Mouse (Mus musculus): Measurements from ENCODE around the gene Rad54l.
A peak's percentile ranks its signal among the peaks of the same experiment; 100 is the strongest.

The Rad54l gene

GRCm38 (mm10) chr4:116140801-116141574, 17.5 kb upstream of the Rad54l start:
- no peak for DNase-seq (ENCODE audit: low spot score in 2 of 2)

- peak in 1 of 2 experiments; percentile 27 for DNase-seq (ENCODE audit: low spot score in 2 of 2)
Measured at GRCm38 (mm10) chr4:116137421-116137996, 14.0 kb upstream of the Rad54l start.

GRCm38 (mm10) chr4:116134990-116135389, 11.5 kb upstream of the Rad54l start:
- DNase-seq (ENCODE audit: low spot score in 2 of 2): no peak

- DNase-seq (ENCODE audit: low spot score in 2 of 2): no peak
Measured at GRCm38 (mm10) chr4:116133126-116133525, 9.6 kb upstream of the Rad54l start.

GRCm38 (mm10) chr4:116127956-116128355, 4.5 kb upstream of the Rad54l start:
- no peak for DNase-seq (ENCODE audit: low spot score in 2 of 2)

- no peak for DNase-seq (ENCODE audit: low spot score in 2 of 2)
Measured at GRCm38 (mm10) chr4:116125803-116126386, 2.4 kb upstream of the Rad54l start.

GRCm38 (mm10) chr4:116122762-116123161, 728 bp downstream of the Rad54l start:
- DNase-seq (ENCODE audit: low spot score in 2 of 2): no peak

GRCm38 (mm10) chr4:116111486-116111885, 12.0 kb downstream of the Rad54l start:
- no peak for DNase-seq (ENCODE audit: low spot score in 2 of 2)

GRCm38 (mm10) chr4:116110695-116111094, 12.8 kb downstream of the Rad54l start:
- no peak for DNase-seq (ENCODE audit: low spot score in 2 of 2)

GRCm38 (mm10) chr4:116105278-116105677, 18.2 kb downstream of the Rad54l start:
- DNase-seq (ENCODE audit: low spot score in 2 of 2): no peak

- no peak for DNase-seq (ENCODE audit: low spot score in 2 of 2)
Measured at GRCm38 (mm10) chr4:116100959-116101358, 22.5 kb downstream of the Rad54l start.

GRCm38 (mm10) chr4:116097211-116097610, 26.3 kb downstream of the Rad54l start:
- DNase-seq (ENCODE audit: low spot score in 2 of 2): no peak

GRCm38 (mm10) chr4:116096291-116096690, 27.2 kb downstream of the Rad54l start:
- DNase-seq (ENCODE audit: low spot score in 2 of 2): no peak

GRCm38 (mm10) chr4:116088510-116089249, 34.8 kb downstream of the Rad54l start:
- DNase-seq (ENCODE audit: low spot score in 2 of 2): no peak

GRCm38 (mm10) chr4:116077240-116078095, 46.0 kb downstream of the Rad54l start:
- no peak for DNase-seq (ENCODE audit: low spot score in 2 of 2)

GRCm38 (mm10) chr4:116076369-116077231, 46.9 kb downstream of the Rad54l start:
- DNase-seq (ENCODE audit: low spot score in 2 of 2): peak; percentile 34 to 41

- DNase-seq (ENCODE audit: low spot score in 2 of 2): peak; percentile 69 to 74
Measured at GRCm38 (mm10) chr4:116075631-116076368, 47.7 kb downstream of the Rad54l start.

- DNase-seq (ENCODE audit: low spot score in 2 of 2): peak; percentile 90 to 96
Measured at GRCm38 (mm10) chr4:116074861-116075620, 48.4 kb downstream of the Rad54l start, which contains the start of the genes Uqcrh and Lrrc41. TSS of gene Uqcrh (minus strand) at chr4:116075071. TSS of gene Lrrc41 (plus strand) at chr4:116075269.
